Mouse (Mus musculus) ES-Bruce4 (cell line): ENCODE results near the gene Arhgef19. TPM values are rescaled to one million over a fixed set of nuclear protein-coding genes. Genes with fewer than 3 reads are reported as not detected.

Experiments used
- H3K27ac ChIP-seq: 2 replicates; pipeline ENCODE4 v1.5.1; 2012; ENCODE audit warnings: low read length, inconsistent platforms; ENCODE audit not compliant: insufficient read depth
- H3K27me3 ChIP-seq: 2 replicates; pipeline ENCODE4 v1.6.1; 2012; ENCODE audit warnings: mild to moderate bottlenecking, low read length, inconsistent platforms; ENCODE audit not compliant: control insufficient read depth, poor library complexity, insufficient read depth, severe bottlenecking
- H3K36me3 ChIP-seq: 2 replicates; pipeline ENCODE4 v1.6.1; 2012; ENCODE audit warnings: inconsistent platforms, mild to moderate bottlenecking, low read length, moderate library complexity; ENCODE audit not compliant: control insufficient read depth, poor library complexity, insufficient read depth, severe bottlenecking
- H3K4me1 ChIP-seq: one replicate; pipeline ENCODE4 v1.8.1; 2011; ENCODE audit warnings: low read length; ENCODE audit not compliant: control insufficient read depth, insufficient read depth
- H3K4me3 ChIP-seq: 2 replicates; pipeline ENCODE4 v1.5.1; 2011; ENCODE audit warnings: low read depth, mild to moderate bottlenecking, low read length
- H3K9ac ChIP-seq: 2 replicates; pipeline ENCODE4 v1.6.1; 2012; ENCODE audit warnings: low read depth, mild to moderate bottlenecking, inconsistent platforms; ENCODE audit not compliant: poor library complexity, severe bottlenecking
- H3K9me3 ChIP-seq: replicated peaks from 2 replicates; pipeline ENCODE4 v1.6.1; 2012; ENCODE audit warnings: mild to moderate bottlenecking, low read length, inconsistent platforms; ENCODE audit not compliant: control insufficient read depth, poor library complexity, insufficient read depth, severe bottlenecking
- CTCF ChIP-seq: IDR thresholded peaks from one replicate; pipeline ENCODE4 v1.8.1; 2011; ENCODE audit warnings: low read depth, low read length
- EP300 ChIP-seq: IDR thresholded peaks from 2 replicates; pipeline ENCODE4 v1.6.1; 2011; ENCODE audit warnings: low read depth, low read length; ENCODE audit not compliant: insufficient read depth
- POLR2A ChIP-seq: IDR thresholded peaks from one replicate; pipeline ENCODE4 v1.8.1; 2011; ENCODE audit warnings: low read length; ENCODE audit not compliant: insufficient read depth
- polyA plus RNA-seq: library from polyadenylated mRNA; stranded (reverse); fragments of >200 nt; gene quantifications from 2 replicates; pipeline ENCODE4 v1.2.4, GENCODE M21; 2011; ENCODE audit warnings: low read depth; ENCODE audit not compliant: missing spikeins, insufficient read depth, insufficient read length

Arhgef19 gene
- polyA plus RNA-seq, 1 experiment: 8.3 TPM

DNA sequence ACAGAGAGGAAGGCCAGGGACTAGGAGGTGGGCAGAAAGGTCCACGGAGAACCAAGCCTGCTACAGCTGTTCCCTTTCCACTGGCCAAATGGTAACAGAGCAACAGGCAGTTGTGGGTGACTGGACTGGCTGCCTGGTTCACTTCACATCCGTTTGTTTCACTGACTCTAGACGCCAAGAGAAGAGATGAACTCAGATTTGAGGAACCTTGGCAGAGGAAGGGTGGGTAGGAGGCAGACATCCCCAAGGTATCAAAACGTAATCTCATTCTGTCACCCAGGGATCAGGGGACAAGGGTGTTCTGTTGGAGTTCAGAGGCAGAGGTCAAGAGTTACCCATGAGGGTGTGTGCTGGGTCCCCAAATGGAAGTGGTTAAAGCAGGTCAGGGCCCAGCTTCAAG is 60.9 kb downstream of the Arhgef19 start:
- Histone ChIP-seq H3K36me3 (no peaks in the 10 kb centered on the region), H3K4me3 (no peak overlapping the region), H3K9me3 (no peaks in the 10 kb centered on the region), H3K9ac (no peak overlapping the region), H3K4me1 (peaks cover 13% of the 10 kb centered on the region), H3K27me3 (no peaks in the 10 kb centered on the region), H3K27ac (no peak overlapping the region)
- no peak for TF ChIP-seq POLR2A
- no peak for TF ChIP-seq EP300
- TF ChIP-seq CTCF: no peak

- Histone ChIP-seq H3K4me1 (peaks cover 12% of the 10 kb centered on the region), H3K27me3 (no peaks in the 10 kb centered on the region), H3K27ac (peak within 1 kb of the TSS; percentile 1; the same call in 1 of the 2 replicates), H3K36me3 (no peaks in the 10 kb centered on the region), H3K9ac (peak within 1 kb of the TSS; percentile 88), H3K4me3 (peak within 1 kb of the TSS; percentile 93), H3K9me3 (no peaks in the 10 kb centered on the region)
- TF ChIP-seq EP300 (0 out of 2 replicates have a peak, but pooled peaks have one; percentile 17), CTCF (no peak), POLR2A (peak; percentile 94)
Observed at GRCm38 (mm10) chr4:141301116-141301553, 61.8 kb downstream of the Arhgef19 start, which contains the start of gene Epha2. Epha2 (plus strand) TSS chr4:141301240.

DNA sequence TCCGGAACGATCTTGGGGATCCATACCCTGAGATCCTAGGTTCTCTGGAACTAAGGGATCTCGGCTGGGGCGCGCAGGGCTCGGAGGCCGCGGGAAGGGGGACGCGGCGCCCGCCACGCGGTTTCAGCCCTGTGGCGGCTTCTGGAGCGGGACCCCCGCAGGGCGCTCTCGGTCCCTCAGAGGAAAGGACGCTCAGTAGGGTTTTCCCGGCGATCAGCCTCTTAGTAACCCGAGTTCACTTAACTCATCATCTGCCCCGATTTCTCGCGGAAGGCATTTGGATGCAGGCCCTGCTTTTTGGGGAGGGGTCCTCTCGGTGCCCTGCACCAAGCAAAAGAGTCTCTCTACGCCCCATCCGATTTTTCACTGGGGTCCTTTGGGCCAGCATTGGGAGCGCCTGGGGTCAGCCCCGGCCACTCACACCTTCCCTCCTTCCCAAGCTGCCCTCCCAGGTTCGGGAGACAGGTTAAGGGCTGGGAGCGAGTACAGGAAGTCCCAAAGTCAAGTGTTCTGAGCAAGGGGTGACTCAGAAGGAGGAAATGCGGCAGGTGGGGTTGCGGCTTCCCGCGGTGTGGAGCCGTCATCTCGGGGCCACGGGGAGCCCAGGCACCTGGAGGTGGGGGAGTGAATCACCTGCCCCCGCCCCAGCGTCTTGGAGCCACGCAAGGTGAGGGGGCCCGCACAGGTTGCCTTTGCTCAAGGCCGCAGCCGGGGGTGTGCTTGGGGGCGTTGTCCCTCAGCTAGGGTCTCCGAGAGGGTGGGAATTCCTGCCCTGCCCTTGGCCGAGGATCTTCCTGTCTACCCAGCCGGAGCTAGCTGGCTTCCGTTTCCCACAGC is 62.5 kb downstream of the Arhgef19 start:
- Histone ChIP-seq H3K36me3 (peaks cover 2% of the 10 kb centered on the region; the same call in 1 of the 2 replicates), H3K9me3 (no peaks in the 10 kb centered on the region), H3K27me3 (no peaks in the 10 kb centered on the region), H3K4me3 (peak overlapping the region; percentile 93), H3K4me1 (peaks cover 17% of the 10 kb centered on the region), H3K27ac (peak overlapping the region; percentile 1), H3K9ac (peak overlapping the region; percentile 88)
- TF ChIP-seq EP300: no peak
- no peak for TF ChIP-seq POLR2A
- TF ChIP-seq CTCF: no peak

DNA sequence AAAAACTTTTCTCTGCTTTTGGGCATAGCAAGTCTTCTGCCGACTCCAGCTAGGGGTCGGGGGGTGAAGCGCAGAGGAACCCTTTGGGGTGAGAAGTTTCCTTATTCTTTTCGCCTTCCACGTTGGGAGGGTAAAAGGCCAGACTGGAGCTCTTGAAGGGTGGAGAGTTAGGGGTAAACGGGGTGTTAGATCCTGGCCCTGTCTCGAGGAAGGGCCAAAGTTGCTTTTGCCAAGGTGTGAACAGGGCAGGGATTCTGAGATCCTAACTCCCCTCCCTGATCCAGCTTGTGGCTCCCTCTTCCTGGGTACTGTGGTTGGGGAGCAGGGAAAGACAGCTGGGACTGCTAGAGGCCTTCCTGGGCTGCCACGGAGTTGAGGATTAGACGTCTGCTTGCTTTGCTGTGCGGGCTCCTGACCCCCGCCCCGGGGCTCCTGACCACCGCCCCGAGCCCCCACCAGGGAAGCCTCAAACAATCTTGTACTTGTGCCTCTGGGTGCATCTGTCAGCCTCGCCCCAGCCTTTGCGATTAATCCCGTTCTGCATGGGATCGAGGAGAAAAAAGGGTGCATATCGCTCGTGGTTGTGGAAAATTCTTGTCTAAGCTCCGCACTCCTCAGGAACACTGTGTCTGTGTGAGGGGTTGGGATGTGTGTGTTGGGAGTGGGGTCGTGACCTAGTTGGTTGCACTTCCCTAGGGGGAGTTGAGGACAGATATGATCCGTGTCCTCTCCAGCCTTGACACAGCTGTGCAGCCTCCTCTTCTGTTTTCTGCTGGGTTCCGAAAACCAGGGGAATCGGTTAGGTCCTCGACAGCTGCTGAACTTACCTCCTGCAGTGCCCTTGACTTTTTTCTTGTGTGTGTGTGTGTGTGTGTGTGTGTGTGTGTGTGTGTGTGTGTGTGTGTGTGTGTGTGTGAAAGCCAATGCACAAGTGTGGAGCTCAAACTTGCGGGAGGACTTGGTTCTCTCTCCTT is 63.4 kb downstream of the Arhgef19 start:
- Histone ChIP-seq H3K27ac (peak overlapping the region; percentile 75), H3K27me3 (no peaks in the 10 kb centered on the region), H3K9ac (peak overlapping the region; percentile 88), H3K4me3 (peak overlapping the region; percentile 93), H3K36me3 (peaks cover 5% of the 10 kb centered on the region), H3K9me3 (no peaks in the 10 kb centered on the region), H3K4me1 (peaks cover 16% of the 10 kb centered on the region)
- no peak for TF ChIP-seq CTCF
- no peak for TF ChIP-seq POLR2A
- no peak for TF ChIP-seq EP300

GRCm38 (mm10) chr4:141303402-141304222 is 64.3 kb downstream of the Arhgef19 start:
- peaks cover 14% of the 10 kb centered on the region for H3K36me3 ChIP-seq
- H3K27me3 ChIP-seq: no peaks in the 10 kb centered on the region
- H3K27ac ChIP-seq: peak overlapping the region; percentile 75
- peaks cover 17% of the 10 kb centered on the region for H3K4me1 ChIP-seq
- no peak for TF ChIP-seq EP300
- no peak for TF ChIP-seq POLR2A
- no peak for TF ChIP-seq CTCF
- H3K9ac ChIP-seq: peak overlapping the region; percentile 88
- H3K4me3 ChIP-seq: peak overlapping the region; percentile 93
- no peaks in the 10 kb centered on the region for H3K9me3 ChIP-seq
